8 mouse cellular contexts compared by ENCODE assay signal in the genomic region with DNA sequence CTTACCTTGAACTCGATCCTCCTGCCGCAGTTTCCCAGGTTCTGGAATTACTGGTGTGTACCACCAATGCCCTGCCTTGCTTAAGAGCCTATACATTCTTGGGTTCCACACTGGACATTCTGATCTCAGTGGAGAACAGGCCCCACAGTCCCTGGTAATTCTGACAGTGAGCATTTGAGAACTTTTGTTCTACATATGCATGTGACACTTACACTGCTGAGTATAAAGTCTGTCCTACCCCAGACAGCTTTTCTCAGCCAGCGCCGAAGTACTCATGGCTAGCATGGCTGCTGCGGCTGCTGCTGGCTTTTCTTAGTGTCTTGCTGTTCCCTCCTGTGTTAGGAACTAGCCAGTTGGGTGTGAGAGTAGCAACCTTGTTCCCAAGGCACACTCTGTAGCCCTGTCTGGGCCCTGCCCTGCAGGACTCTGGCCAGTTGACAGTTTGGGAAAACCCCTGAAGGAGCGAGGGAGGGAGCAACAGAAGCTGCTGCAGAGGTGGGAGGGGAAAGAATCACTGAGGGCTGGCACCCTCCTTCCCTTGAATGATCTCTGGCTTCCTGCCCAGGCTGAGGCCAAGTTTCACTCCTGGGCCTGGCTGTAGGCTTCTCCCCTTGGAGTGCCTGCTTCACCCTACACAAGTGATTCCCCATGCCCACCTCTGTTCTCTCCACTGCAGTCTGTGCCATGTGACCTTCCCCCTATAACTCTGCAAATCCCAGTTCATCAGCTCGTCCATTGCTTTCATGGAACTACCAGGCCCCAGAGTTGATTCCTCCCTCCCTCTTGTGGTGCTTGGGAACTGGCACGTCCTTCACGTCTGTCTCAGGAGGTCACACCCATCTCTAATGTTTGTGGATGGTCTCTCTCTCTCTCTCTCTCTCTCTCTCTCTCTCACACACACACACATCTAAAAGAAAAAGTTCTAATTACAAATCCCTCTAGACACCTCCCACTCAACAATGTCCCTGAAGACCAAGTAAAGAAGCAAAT. TPM values are rescaled to one million over a fixed set of nuclear protein-coding genes. Genes with fewer than 3 reads are reported as not detected.
A peak's percentile ranks its signal among the peaks of the same experiment; 100 is the strongest.
DNase-seq lines count a peak whose midpoint lies in the region; ATAC-seq lines count a peak whose summit lies in the region.

No protein-coding gene starts in this region.

- 64% methylated on average over 9 of the region's 9 CpGs for WGBS in embryonic facial prominence, embryonic 12.5 days
- WGBS in heart, embryonic 16.5 days = 50% methylated on average over 9 of the region's 9 CpGs
- WGBS in midbrain, embryonic 14.5 days = 66% methylated on average over 9 of the region's 9 CpGs

- no peak for ATAC-seq in embryonic facial prominence, embryonic 12.5 days (ENCODE audit: insufficient number of reproducible peaks, insufficient read depth, low FRiP score, low TSS enrichment)
- ATAC-seq in heart, embryonic 16.5 days (replicated peaks; ENCODE audit: extremely low read depth, insufficient read depth, low FRiP score) = peak; percentile 62
- ATAC-seq in midbrain, embryonic 14.5 days (ENCODE audit: low FRiP score, low TSS enrichment) = no peak

- no peak overlapping the region for H3K9ac ChIP-seq in embryonic facial prominence, embryonic 12.5 days
- peak overlapping the region; percentile 36 for H3K9ac ChIP-seq in heart, embryonic 16.5 days (ENCODE audit: low read length)
- H3K9ac ChIP-seq in midbrain, embryonic 14.5 days (replicated peaks; ENCODE audit: low read length) = no peak overlapping the region

- H3K27me3 ChIP-seq in embryonic facial prominence, embryonic 12.5 days = no peaks in the 10 kb centered on the region
- H3K27me3 ChIP-seq in heart, embryonic 16.5 days (ENCODE audit: control insufficient read depth, insufficient read depth, low read length) = no peaks in the 10 kb centered on the region
- H3K27me3 ChIP-seq in midbrain, embryonic 14.5 days (ENCODE audit: control insufficient read depth, insufficient read depth, low read length) = no peaks in the 10 kb centered on the region

- no peak overlapping the region for H3K4me2 ChIP-seq in embryonic facial prominence, embryonic 12.5 days (replicated peaks)
- H3K4me2 ChIP-seq in heart, embryonic 16.5 days (ENCODE audit: low read depth, low read length) = 0 out of 2 replicates have a peak overlapping the region, but pooled peaks have one; percentile 3
- H3K4me2 ChIP-seq in midbrain, embryonic 14.5 days (ENCODE audit: low read length) = no peak overlapping the region

- no peaks in the 10 kb centered on the region for H3K36me3 ChIP-seq in embryonic facial prominence, embryonic 12.5 days
- H3K36me3 ChIP-seq in heart, embryonic 16.5 days (ENCODE audit: control insufficient read depth, insufficient read depth) = no peaks in the 10 kb centered on the region
- H3K36me3 ChIP-seq in midbrain, embryonic 14.5 days (ENCODE audit: control insufficient read depth, insufficient read depth, low read length) = no peaks in the 10 kb centered on the region

- peak overlapping the region; percentile 65 for H3K27ac ChIP-seq in embryonic facial prominence, embryonic 12.5 days
- H3K27ac ChIP-seq in heart, embryonic 16.5 days (ENCODE audit: low read length) = peak overlapping the region; percentile 91
- no peak overlapping the region for H3K27ac ChIP-seq in midbrain, embryonic 14.5 days (replicated peaks; ENCODE audit: low read depth, low read length)

- no peak overlapping the region for H3K4me3 ChIP-seq in embryonic facial prominence, embryonic 12.5 days
- no peak overlapping the region for H3K4me3 ChIP-seq in heart, embryonic 16.5 days (ENCODE audit: low read length)
- no peak overlapping the region for H3K4me3 ChIP-seq in midbrain, embryonic 14.5 days (replicated peaks; ENCODE audit: low read depth, low read length)

- DNase-seq in urinary bladder, adult 18-20 months (ENCODE audit: low spot score in 2 of 2) = peak; percentile 35 to 70
- DNase-seq in urinary bladder, postnatal 10 days (ENCODE audit: low spot score) = no peak
- DNase-seq in kidney, postnatal 25 days = peak; percentile 93 to 94
- DNase-seq in midbrain, embryonic 14.5 days = peak; percentile 59
- peak; percentile 68 for DNase-seq in thymus, postnatal 14 days
- DNase-seq in embryo, embryonic 11 days = no peak

- H3K9me3 ChIP-seq in embryonic facial prominence, embryonic 12.5 days = no peaks in the 10 kb centered on the region
- H3K9me3 ChIP-seq in heart, embryonic 16.5 days (replicated peaks; ENCODE audit: control insufficient read depth, low read length) = no peaks in the 10 kb centered on the region
- H3K9me3 ChIP-seq in midbrain, embryonic 14.5 days (ENCODE audit: control insufficient read depth, low read length) = no peaks in the 10 kb centered on the region

- peaks cover 47% of the 10 kb centered on the region for H3K4me1 ChIP-seq in embryonic facial prominence, embryonic 12.5 days
- peaks cover 52% of the 10 kb centered on the region for H3K4me1 ChIP-seq in heart, embryonic 16.5 days (ENCODE audit: control insufficient read depth, insufficient read depth, low read length)
- peaks cover 18% of the 10 kb centered on the region for H3K4me1 ChIP-seq in midbrain, embryonic 14.5 days (ENCODE audit: control insufficient read depth, insufficient read depth, low read length)

RNA-seq across cellular contexts. Expression of a gene that starts 49.3 kb away (rescaled TPM):
- polyA plus RNA-seq in embryonic facial prominence, embryonic 12.5 days (2016; fragmentation: Nextera tagmentation; extraction: Ambion mirVana) = 76.8 and 78.3 TPM in 2 replicates
- polyA plus RNA-seq in heart, embryonic 16.5 days (2015; fragmentation: Nextera tagmentation; extraction: Ambion mirVana) = 80.8 and 85.9 TPM in 2 replicates
- polyA plus RNA-seq in midbrain, embryonic 14.5 days (2014; fragmentation: Nextera tagmentation; extraction: Ambion mirVana) = 49.6 and 52.1 TPM in 2 replicates

RNA-seq across cellular contexts. Expression of a gene that starts 59.1 kb away (rescaled TPM):
- 435 and 447 TPM in 2 replicates for polyA plus RNA-seq in embryonic facial prominence, embryonic 12.5 days (2016; fragmentation: Nextera tagmentation; extraction: Ambion mirVana)
- 322 and 352 TPM in 2 replicates for polyA plus RNA-seq in heart, embryonic 16.5 days (2015; fragmentation: Nextera tagmentation; extraction: Ambion mirVana)
- polyA plus RNA-seq in midbrain, embryonic 14.5 days (2014; fragmentation: Nextera tagmentation; extraction: Ambion mirVana) = 448 and 461 TPM in 2 replicates

Comparison
In these comparisons a context has a peak if more than half of its experiments do, and no peak if none do; other contexts are left out.
1. DNase-seq: peak in urinary bladder, adult 18-20 months (2 of 2), kidney, postnatal 25 days (2 of 2), midbrain, embryonic 14.5 days (single experiment) and thymus, postnatal 14 days (single experiment); none in urinary bladder, postnatal 10 days (single experiment) and embryo, embryonic 11 days (single experiment).